Mouse (Mus musculus): ENCODE results near the gene Trio. TPM values are rescaled to one million over a fixed set of nuclear protein-coding genes. Genes with fewer than 3 reads are reported as not detected.

Trio gene
- polyA plus RNA-seq, 1 experiment, result 17.5 TPM

- 74% methylated on average over 5 of the region's 5 CpGs for WGBS
- Histone ChIP-seq H3K4me3 (ENCODE audit: low read depth, low read length) (no peak overlapping the region), H3K36me3 (ENCODE audit: control insufficient read depth, insufficient read depth, low read length) (no peaks in the 10 kb centered on the region), H3K27me3 (ENCODE audit: control insufficient read depth, insufficient read depth, low read length) (no peaks in the 10 kb centered on the region), H3K4me1 (ENCODE audit: control insufficient read depth, insufficient read depth, insufficient read length, low read length) (no peaks in the 10 kb centered on the region), H3K27ac (ENCODE audit: insufficient read depth, low read depth, low read length) (no peak overlapping the region)
- TF ChIP-seq POLR2A (IDR thresholded peaks at IDR 0.05; ENCODE audit: low read depth, low read length) (no peak), CTCF (IDR thresholded peaks at IDR 0.05; ENCODE audit: extremely low read depth, insufficient read length, insufficient replicate concordance, low read depth, low read length) (no peak)
Observed at GRCm38 (mm10) chr15:28065572-28065971, 39.9 kb upstream of the Trio start.

GRCm38 (mm10) chr15:28064733-28065088, 39.1 kb upstream of the Trio start:
- H3K4me3 ChIP-seq (ENCODE audit: low read depth, low read length), result no peak overlapping the region
- WGBS, result 65% methylated on average over 1 of the region's 1 CpGs
- no peak for TF ChIP-seq POLR2A (IDR thresholded peaks at IDR 0.05; ENCODE audit: low read depth, low read length)
- TF ChIP-seq CTCF (IDR thresholded peaks at IDR 0.05; ENCODE audit: extremely low read depth, insufficient read length, insufficient replicate concordance, low read depth, low read length), result no peak

GRCm38 (mm10) chr15:28064081-28064732, 38.6 kb upstream of the Trio start:
- Histone ChIP-seq H3K27me3 (ENCODE audit: control insufficient read depth, insufficient read depth, low read length) (no peaks in the 10 kb centered on the region), H3K36me3 (ENCODE audit: control insufficient read depth, insufficient read depth, low read length) (no peaks in the 10 kb centered on the region), H3K4me1 (ENCODE audit: control insufficient read depth, insufficient read depth, insufficient read length, low read length) (no peaks in the 10 kb centered on the region), H3K4me3 (ENCODE audit: low read depth, low read length) (no peak overlapping the region), H3K27ac (ENCODE audit: insufficient read depth, low read depth, low read length) (no peak overlapping the region)
- TF ChIP-seq CTCF (IDR thresholded peaks at IDR 0.05; ENCODE audit: extremely low read depth, insufficient read length, insufficient replicate concordance, low read depth, low read length) (no peak), POLR2A (IDR thresholded peaks at IDR 0.05; ENCODE audit: low read depth, low read length) (no peak)
- 76% methylated on average over 13 of the region's 13 CpGs for WGBS

More at GRCm38 (mm10) chr15:28064733-28065088, 39.1 kb upstream of the Trio start:
- no peaks in the 10 kb centered on the region for H3K4me1 ChIP-seq (ENCODE audit: control insufficient read depth, insufficient read depth, insufficient read length, low read length)
- H3K36me3 ChIP-seq (ENCODE audit: control insufficient read depth, insufficient read depth, low read length), result no peaks in the 10 kb centered on the region
- H3K27me3 ChIP-seq (ENCODE audit: control insufficient read depth, insufficient read depth, low read length), result no peaks in the 10 kb centered on the region
- H3K27ac ChIP-seq (ENCODE audit: insufficient read depth, low read depth, low read length), result no peak overlapping the region

- Histone ChIP-seq H3K27me3 (ENCODE audit: control insufficient read depth, insufficient read depth, low read length) (no peaks in the 10 kb centered on the region), H3K27ac (ENCODE audit: insufficient read depth, low read depth, low read length) (no peak overlapping the region), H3K36me3 (ENCODE audit: control insufficient read depth, insufficient read depth, low read length) (no peaks in the 10 kb centered on the region), H3K4me1 (ENCODE audit: control insufficient read depth, insufficient read depth, insufficient read length, low read length) (no peaks in the 10 kb centered on the region), H3K4me3 (ENCODE audit: low read depth, low read length) (no peak overlapping the region)
- WGBS, result 92% methylated on average over 2 of the region's 2 CpGs
- no peak for TF ChIP-seq POLR2A (IDR thresholded peaks at IDR 0.05; ENCODE audit: low read depth, low read length)
- no peak for TF ChIP-seq CTCF (IDR thresholded peaks at IDR 0.05; ENCODE audit: extremely low read depth, insufficient read length, insufficient replicate concordance, low read depth, low read length)
Observed at GRCm38 (mm10) chr15:28063466-28063865, 37.8 kb upstream of the Trio start.

GRCm38 (mm10) chr15:28062016-28062415, 36.4 kb upstream of the Trio start:
- 97% methylated on average over 3 of the region's 3 CpGs for WGBS
- Histone ChIP-seq H3K27ac (ENCODE audit: insufficient read depth, low read depth, low read length) (no peak overlapping the region), H3K4me3 (ENCODE audit: low read depth, low read length) (no peak overlapping the region), H3K4me1 (ENCODE audit: control insufficient read depth, insufficient read depth, insufficient read length, low read length) (no peaks in the 10 kb centered on the region), H3K36me3 (ENCODE audit: control insufficient read depth, insufficient read depth, low read length) (no peaks in the 10 kb centered on the region), H3K27me3 (ENCODE audit: control insufficient read depth, insufficient read depth, low read length) (no peaks in the 10 kb centered on the region)
- TF ChIP-seq POLR2A (IDR thresholded peaks at IDR 0.05; ENCODE audit: low read depth, low read length) (no peak), CTCF (IDR thresholded peaks at IDR 0.05; ENCODE audit: extremely low read depth, insufficient read length, insufficient replicate concordance, low read depth, low read length) (no peak)

GRCm38 (mm10) chr15:28060977-28061376, 35.3 kb upstream of the Trio start:
- Histone ChIP-seq H3K36me3 (ENCODE audit: control insufficient read depth, insufficient read depth, low read length) (no peaks in the 10 kb centered on the region), H3K4me3 (ENCODE audit: low read depth, low read length) (no peak overlapping the region), H3K27ac (ENCODE audit: insufficient read depth, low read depth, low read length) (no peak overlapping the region), H3K4me1 (ENCODE audit: control insufficient read depth, insufficient read depth, insufficient read length, low read length) (no peaks in the 10 kb centered on the region), H3K27me3 (ENCODE audit: control insufficient read depth, insufficient read depth, low read length) (no peaks in the 10 kb centered on the region)
- TF ChIP-seq CTCF (IDR thresholded peaks at IDR 0.05; ENCODE audit: extremely low read depth, insufficient read length, insufficient replicate concordance, low read depth, low read length), result no peak
- TF ChIP-seq POLR2A (IDR thresholded peaks at IDR 0.05; ENCODE audit: low read depth, low read length), result no peak
- WGBS, result 80% methylated on average over 5 of the region's 5 CpGs

- H3K27ac ChIP-seq (ENCODE audit: insufficient read depth, low read depth, low read length), result no peak overlapping the region
- H3K4me1 ChIP-seq (ENCODE audit: control insufficient read depth, insufficient read depth, insufficient read length, low read length), result no peaks in the 10 kb centered on the region
- no peaks in the 10 kb centered on the region for H3K36me3 ChIP-seq (ENCODE audit: control insufficient read depth, insufficient read depth, low read length)
- H3K27me3 ChIP-seq (ENCODE audit: control insufficient read depth, insufficient read depth, low read length), result no peaks in the 10 kb centered on the region
- WGBS, result 63% methylated on average over 6 of the region's 6 CpGs
- no peak overlapping the region for H3K4me3 ChIP-seq (ENCODE audit: low read depth, low read length)
- TF ChIP-seq CTCF (IDR thresholded peaks at IDR 0.05; ENCODE audit: extremely low read depth, insufficient read length, insufficient replicate concordance, low read depth, low read length) (no peak), POLR2A (IDR thresholded peaks at IDR 0.05; ENCODE audit: low read depth, low read length) (no peak)
Observed at GRCm38 (mm10) chr15:28060423-28060822, 34.8 kb upstream of the Trio start.
